Mouse (Mus musculus) megakaryocyte, embryonic 14.5 days (primary cell): ENCODE data around the gene Ubr3.

Experiments
- FLI1 ChIP-seq: IDR thresholded peaks from 2 replicates; pipeline ENCODE4 v1.6.1; 2012; ENCODE audit warnings: low read length, inconsistent platforms, mixed read lengths
- GATA1 ChIP-seq: IDR thresholded peaks from 3 replicates; pipeline ENCODE4 v1.6.1; 2012; ENCODE audit warnings: mixed read lengths, low read length, inconsistent platforms, borderline replicate concordance

GRCm38 (mm10) chr2:69893891-69894290, 3.2 kb upstream of the Ubr3 start:
- TF ChIP-seq GATA1 = no peak
- no peak for TF ChIP-seq FLI1
